Mouse (Mus musculus): Measurements from ENCODE around the gene Oca2. TPM values are rescaled to one million over a fixed set of nuclear protein-coding genes. Genes with fewer than 3 reads are reported as not detected.

The Oca2 gene
- polyA plus RNA-seq, 1 experiment from 2014 or later, result 0.26 TPM

- Histone ChIP-seq H3K27me3 (no peaks in the 10 kb centered on the region), H3K4me2 (replicated peaks) (no peak overlapping the region), H3K9me3 (replicated peaks) (no peaks in the 10 kb centered on the region), H3K27ac (no peak overlapping the region), H3K4me1 (no peaks in the 10 kb centered on the region), H3K4me3 (no peak overlapping the region), H3K9ac (no peak overlapping the region), H3K36me3 (no peaks in the 10 kb centered on the region)
- WGBS, result 6% methylated on average over 1 of the region's 1 CpGs
- no peak; the same call in 1 of the 2 replicates for ATAC-seq (ENCODE audit: low FRiP score)
Measured at GRCm38 (mm10) chr7:56551804-56552203, 312.2 kb downstream of the Oca2 start.

Other genes with a start within 250 kb of the Oca2 start
- gene Nipa1, start 219.8 kb upstream of the Oca2 start, polyA plus RNA-seq (2016; fragmentation: Nextera tagmentation; extraction: Ambion mirVana), result 16.4 and 19.2 TPM in 2 replicates
- gene Herc2, start 189.6 kb upstream of the Oca2 start, polyA plus RNA-seq (2016; fragmentation: Nextera tagmentation; extraction: Ambion mirVana), result 36.8 and 42.0 TPM in 2 replicates

Measured in hindbrain, embryonic 12.5 days (tissue).